Mouse (Mus musculus) lung, embryonic 16.5 days (tissue): ENCODE data around the gene Olfr275. TPM values are rescaled to one million over a fixed set of nuclear protein-coding genes. Genes with fewer than 3 reads are reported as not detected.
"Not testable (repeated sequence)": the region's sequence is repeated elsewhere in the genome, so short reads cannot be mapped to it uniquely, and the experiment has no call there.

Source experiments
- ATAC-seq: fragments of 200-750 bp; cut with Nextera tagmentation; 2 replicates; pipeline ENCODE4 v1.8.0; 2017; ENCODE audit warnings: low read depth, mild to moderate bottlenecking, moderate library complexity
- H3K27ac ChIP-seq: fragments of 300-500 bp; sonication (generic); 2 replicates; pipeline ENCODE4 v1.5.1; 2014; ENCODE audit warnings: mild to moderate bottlenecking, control low read depth, low read length
- H3K27me3 ChIP-seq: fragments of 300-500 bp; sonication (generic); 2 replicates; pipeline ENCODE4 v1.6.1; 2014; ENCODE audit warnings: low read depth, low read length, mixed read lengths; ENCODE audit not compliant: control insufficient read depth, insufficient read depth
- H3K36me3 ChIP-seq: fragments of 300-500 bp; sonication (generic); 2 replicates; pipeline ENCODE4 v1.6.1; 2014; ENCODE audit warnings: low read length; ENCODE audit not compliant: control insufficient read depth, insufficient read depth
- H3K4me1 ChIP-seq: fragments of 300-500 bp; sonication (generic); replicated peaks from 2 replicates; pipeline ENCODE4 v1.6.1; 2014; ENCODE audit warnings: low read length, mixed read lengths; ENCODE audit not compliant: control insufficient read depth, insufficient read depth
- H3K4me2 ChIP-seq: fragments of 300-500 bp; sonication (generic); 2 replicates; pipeline ENCODE4 v1.6.1; 2014; ENCODE audit warnings: low read depth, low read length, control low read depth
- H3K4me3 ChIP-seq: fragments of 300-500 bp; sonication (generic); 2 replicates; pipeline ENCODE4 v1.5.1; 2014; ENCODE audit warnings: mild to moderate bottlenecking, low read length, control low read depth
- H3K9ac ChIP-seq: fragments of 300-500 bp; sonication (generic); 2 replicates; pipeline ENCODE4 v1.6.1; 2014; ENCODE audit warnings: low read length, control low read depth
- H3K9me3 ChIP-seq: fragments of 300-500 bp; sonication (generic); 2 replicates; pipeline ENCODE4 v1.6.1; 2016; ENCODE audit warnings: low read length; ENCODE audit not compliant: control insufficient read depth
- WGBS: fragments of 180-500 bp; shearing (Covaris S2); extraction: QIAGEN DNeasy Blood & Tissue Kit; methylation state at CpG from one replicate; pipeline ENCODE4 v1.1.7; 2014; 5-methylcytosine and 5-hydroxymethylcytosine counted together
- polyA plus RNA-seq: library from polyadenylated mRNA; unstranded; fragments of >200 nt; fragmentation: Nextera tagmentation; extraction: Ambion mirVana; gene quantifications from 2 replicates; pipeline ENCODE4 v1.2.1, GENCODE M21; 2015

Gene Olfr275
- polyA plus RNA-seq, result not detected in 2 replicates

DNA sequence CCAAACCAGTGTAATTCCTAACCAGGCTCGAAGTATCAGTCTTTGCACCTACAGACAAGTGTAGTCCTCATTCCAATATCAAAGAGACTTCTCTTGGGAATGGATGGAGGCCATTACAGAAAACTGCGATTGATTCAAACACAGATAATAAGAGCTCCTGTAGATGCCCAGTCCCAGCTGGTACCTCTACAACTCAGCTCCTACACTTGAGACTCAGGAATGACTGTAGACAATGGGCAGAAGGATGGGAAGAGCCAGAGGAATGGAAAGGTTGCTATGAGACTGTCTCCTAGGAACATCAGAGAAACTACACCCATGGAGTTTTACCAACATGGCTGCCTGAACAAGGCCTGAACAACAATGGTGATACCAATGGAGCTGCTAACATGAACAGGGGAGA, at the start of gene Olfr275:
Olfr275 (plus strand) TSS at position 301 of the 400 bp plus-strand sequence.
- no peaks in the 10 kb centered on the region for H3K9me3 ChIP-seq
- no peaks in the 10 kb centered on the region for H3K36me3 ChIP-seq
- H3K4me2 ChIP-seq, result no peak within 1 kb of the TSS
- H3K9ac ChIP-seq, result no peak within 1 kb of the TSS
- no peak for ATAC-seq
- 81% methylated on average over 2 of the region's 2 CpGs for WGBS
- H3K27ac ChIP-seq, result no peak within 1 kb of the TSS
- no peaks in the 10 kb centered on the region for H3K4me1 ChIP-seq
- H3K4me3 ChIP-seq, result no peak within 1 kb of the TSS
- no peaks in the 10 kb centered on the region for H3K27me3 ChIP-seq

DNA sequence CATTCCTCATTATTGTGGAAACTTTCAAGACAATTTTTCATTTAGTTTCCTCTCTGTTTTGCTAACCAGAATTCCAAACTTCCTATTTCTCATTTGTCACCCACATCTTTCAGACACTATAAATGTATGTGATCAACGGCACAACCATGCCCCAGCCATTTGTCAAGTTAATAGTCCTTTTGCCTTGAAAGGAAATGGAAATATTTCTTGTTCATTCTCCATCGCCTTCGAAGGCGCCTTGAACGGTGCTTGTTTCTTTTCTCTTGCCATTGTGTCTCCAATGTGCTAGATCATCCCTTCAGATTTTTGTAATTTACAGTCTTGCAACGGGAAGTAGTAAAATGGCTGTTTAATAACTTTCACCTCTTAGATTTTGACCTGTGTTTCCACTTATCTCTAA, 48.8 kb upstream of the Olfr275 start:
- no peaks in the 10 kb centered on the region for H3K4me1 ChIP-seq
- no peak for ATAC-seq
- H3K4me3 ChIP-seq, result no peak overlapping the region
- 67% methylated on average over 6 of the region's 6 CpGs for WGBS
- no peaks in the 10 kb centered on the region for H3K36me3 ChIP-seq
- no peak overlapping the region for H3K9ac ChIP-seq
- H3K9me3 ChIP-seq, result no peaks in the 10 kb centered on the region
- no peak overlapping the region for H3K27ac ChIP-seq
- no peak overlapping the region for H3K4me2 ChIP-seq
- H3K27me3 ChIP-seq, result no peaks in the 10 kb centered on the region

DNA sequence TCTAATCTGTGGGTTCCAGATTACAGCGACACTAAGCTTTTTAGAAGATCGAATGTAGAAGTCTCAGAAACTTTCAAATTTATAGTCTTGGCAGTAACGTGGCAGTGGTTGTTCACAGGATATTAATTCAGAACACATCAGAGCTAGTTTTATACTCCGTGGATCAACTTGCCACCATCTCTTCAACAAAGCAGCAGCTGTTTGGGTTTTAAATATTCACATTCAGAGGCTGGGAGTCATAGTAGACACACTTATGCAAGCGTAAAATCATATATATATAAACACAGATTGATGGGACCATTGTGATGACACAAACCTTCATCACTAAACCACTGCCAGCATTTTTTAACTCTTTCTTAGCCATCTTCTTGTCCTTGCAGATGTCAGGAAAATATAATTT, 42.2 kb upstream of the Olfr275 start:
- Histone ChIP-seq H3K27me3 (no peaks in the 10 kb centered on the region), H3K27ac (no peak overlapping the region), H3K9ac (no peak overlapping the region), H3K36me3 (no peaks in the 10 kb centered on the region), H3K4me2 (no peak overlapping the region), H3K9me3 (no peaks in the 10 kb centered on the region), H3K4me1 (no peaks in the 10 kb centered on the region), H3K4me3 (no peak overlapping the region)
- ATAC-seq, result no peak
- WGBS, result 50% methylated on average over 5 of the region's 5 CpGs

DNA sequence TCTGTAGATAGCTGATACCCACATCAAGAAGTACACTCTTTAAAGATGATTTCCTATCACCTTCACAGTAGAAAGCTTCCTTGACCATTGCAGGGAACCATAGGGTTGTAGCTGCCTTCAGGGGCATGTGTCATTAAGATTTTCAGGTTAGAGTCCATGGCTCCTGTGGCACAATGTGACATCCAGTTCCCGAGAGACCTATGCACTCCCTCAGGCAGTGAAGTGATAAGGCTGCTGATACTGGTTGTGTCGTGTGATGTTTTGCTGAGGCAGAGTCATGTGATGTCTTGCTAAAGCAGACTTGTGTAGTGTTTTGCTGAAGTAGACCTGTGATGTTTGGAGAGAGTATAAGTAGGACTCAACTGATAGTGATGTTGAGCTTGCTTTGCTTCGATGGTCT, 14.4 kb upstream of the Olfr275 start:
- H3K4me1 ChIP-seq, result no peaks in the 10 kb centered on the region
- no peaks in the 10 kb centered on the region for H3K27me3 ChIP-seq
- no peaks in the 10 kb centered on the region for H3K9me3 ChIP-seq
- 65% methylated on average over 3 of the region's 3 CpGs for WGBS
- no peak overlapping the region for H3K9ac ChIP-seq
- no peak overlapping the region for H3K27ac ChIP-seq
- no peak for ATAC-seq
- no peak overlapping the region for H3K4me2 ChIP-seq
- H3K36me3 ChIP-seq, result no peaks in the 10 kb centered on the region
- no peak overlapping the region for H3K4me3 ChIP-seq

DNA sequence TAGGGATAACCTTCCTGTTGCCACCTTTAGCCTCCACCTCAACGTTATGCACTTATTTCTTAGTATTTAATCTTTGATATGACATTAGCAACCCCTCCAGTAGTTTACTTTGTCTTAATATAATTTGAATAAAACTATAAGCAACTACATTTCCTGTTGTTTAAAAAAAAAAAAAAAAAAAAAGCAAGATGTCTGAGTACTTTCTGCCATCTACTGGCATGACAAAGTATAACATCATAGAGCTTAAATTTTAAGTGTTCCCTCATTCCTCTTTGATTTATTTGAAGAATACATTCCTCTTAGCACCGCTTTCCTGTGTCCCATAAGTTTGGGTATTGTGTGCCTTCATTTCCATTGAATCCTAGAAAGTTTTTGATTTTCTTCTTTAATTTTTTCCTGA, 2.5 kb upstream of the Olfr275 start:
- WGBS, result 23% methylated on average over 2 of the region's 2 CpGs
- no peak overlapping the region for H3K4me2 ChIP-seq
- H3K9ac ChIP-seq, result no peak overlapping the region
- ATAC-seq, result no peak
- H3K9me3 ChIP-seq, result no peaks in the 10 kb centered on the region
- no peaks in the 10 kb centered on the region for H3K4me1 ChIP-seq
- H3K27ac ChIP-seq, result no peak overlapping the region
- no peaks in the 10 kb centered on the region for H3K27me3 ChIP-seq
- H3K4me3 ChIP-seq, result no peak overlapping the region
- no peaks in the 10 kb centered on the region for H3K36me3 ChIP-seq

DNA sequence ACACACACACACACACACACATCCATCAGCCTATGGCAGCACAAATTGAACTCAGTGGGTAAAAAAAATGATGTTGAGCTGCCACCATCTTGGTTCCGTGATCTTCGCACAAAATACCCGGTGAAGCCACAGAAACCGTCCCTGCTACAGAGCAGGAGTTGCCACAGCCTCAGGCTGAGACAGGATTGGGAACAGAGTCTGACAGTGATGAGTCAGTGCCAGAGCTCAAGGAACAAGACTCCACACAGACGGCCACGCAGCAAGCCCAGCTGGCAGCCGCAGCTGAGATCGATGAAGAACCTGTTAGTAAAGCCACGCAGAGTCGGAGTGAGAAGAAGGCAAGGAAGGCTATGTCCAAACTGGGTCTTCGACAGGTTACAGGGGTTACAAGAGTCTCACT, 7.0 kb downstream of the Olfr275 start:
- Histone ChIP-seq H3K27me3 (no peaks in the 10 kb centered on the region), H3K36me3 (no peaks in the 10 kb centered on the region), H3K9ac (no peak overlapping the region), H3K4me2 (no peak overlapping the region), H3K27ac (no peak overlapping the region), H3K4me1 (no peaks in the 10 kb centered on the region), H3K4me3 (no peak overlapping the region), H3K9me3 (no peaks in the 10 kb centered on the region)
- WGBS, result 93% methylated on average over 11 of the region's 11 CpGs
- ATAC-seq, result no peak

DNA sequence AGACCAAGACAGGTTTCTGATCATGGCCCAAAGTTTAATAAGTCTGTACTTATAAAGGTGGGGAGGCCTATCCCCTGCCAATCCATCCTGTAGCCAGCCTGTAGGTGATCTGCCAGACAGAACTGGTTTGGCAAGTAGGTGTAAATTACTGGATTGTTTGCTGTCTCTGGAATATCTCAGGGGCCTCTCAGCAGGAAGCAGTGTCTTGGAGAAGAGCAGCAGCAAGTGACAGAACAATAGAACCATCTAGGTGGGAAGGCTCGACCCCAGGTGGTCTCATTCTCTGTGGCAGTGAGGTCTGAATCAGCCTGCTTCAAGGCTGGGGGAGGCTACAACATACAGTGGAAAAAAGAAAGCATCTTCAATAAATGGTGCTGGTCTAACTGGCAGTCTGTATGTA, 31.0 kb downstream of the Olfr275 start:
- WGBS, result 22% methylated on average over 1 of the region's 1 CpGs
- H3K4me3 ChIP-seq, result not testable (repeated sequence)

DNA sequence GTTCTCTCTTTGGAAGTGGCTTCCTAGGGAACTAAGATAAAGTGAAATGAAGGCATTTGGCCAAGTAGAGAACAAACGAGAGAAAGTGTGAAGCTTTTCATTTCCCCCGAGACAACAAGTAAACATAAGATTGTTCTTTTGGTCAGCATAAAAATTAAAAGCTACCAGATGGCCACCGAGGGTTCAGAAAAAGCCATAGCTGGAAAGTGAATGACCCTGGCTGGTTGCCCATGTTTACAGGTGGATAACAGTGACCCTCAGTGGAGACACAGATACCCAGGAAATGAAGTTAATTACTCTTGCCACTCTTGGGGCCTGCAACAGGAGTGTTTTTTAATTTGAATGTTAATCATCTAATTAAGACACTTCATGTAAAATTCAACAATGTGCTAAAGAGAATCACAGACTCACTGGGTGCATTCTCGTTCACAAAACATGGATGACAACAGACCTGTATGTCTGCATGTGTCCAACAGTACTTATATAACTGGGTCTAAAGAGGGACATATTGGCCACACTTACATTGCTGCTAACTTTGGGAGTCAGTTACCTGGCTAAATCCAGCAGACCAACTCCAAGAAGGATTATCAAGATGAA, 34.7 kb downstream of the Olfr275 start:
- WGBS, result 48% methylated on average over 4 of the region's 4 CpGs
- H3K36me3 ChIP-seq, result no peaks in the 10 kb centered on the region
- H3K9ac ChIP-seq, result no peak overlapping the region
- H3K4me1 ChIP-seq, result no peaks in the 10 kb centered on the region
- H3K27ac ChIP-seq, result no peak overlapping the region
- H3K9me3 ChIP-seq, result no peaks in the 10 kb centered on the region
- H3K4me3 ChIP-seq, result no peak overlapping the region
- no peak overlapping the region for H3K4me2 ChIP-seq
- H3K27me3 ChIP-seq, result no peaks in the 10 kb centered on the region
- no peak for ATAC-seq

More for the DNA sequence above, 31.0 kb downstream of the Olfr275 start:
- H3K4me1 ChIP-seq, H3K27me3 ChIP-seq, H3K9ac ChIP-seq, H3K9me3 ChIP-seq, H3K4me2 ChIP-seq, H3K27ac ChIP-seq, H3K36me3 ChIP-seq, ATAC-seq: not testable (repeated sequence)

DNA sequence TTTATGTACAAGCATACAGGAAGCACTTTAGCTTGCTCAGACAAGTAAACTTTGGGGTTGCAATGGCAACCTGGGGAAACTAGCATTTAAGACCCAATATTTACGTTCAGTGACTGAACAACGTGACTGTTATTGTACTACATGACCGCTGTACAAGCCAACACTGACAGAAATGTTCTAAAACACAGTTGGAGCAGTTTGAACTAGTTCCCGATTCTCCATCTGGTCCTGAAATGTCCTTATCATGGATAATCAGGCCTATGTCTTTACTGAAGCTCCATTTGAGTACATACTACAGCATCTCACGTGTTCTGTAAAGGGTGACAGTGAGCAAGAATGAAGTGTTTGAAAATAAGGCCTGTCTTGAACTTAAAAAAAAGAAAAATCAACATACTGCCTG, 35.3 kb downstream of the Olfr275 start:
- ATAC-seq, result no peak
- WGBS, result 78% methylated on average over 5 of the region's 5 CpGs
- H3K27ac ChIP-seq, result no peak overlapping the region
- H3K4me3 ChIP-seq, result no peak overlapping the region
- H3K36me3 ChIP-seq, result no peaks in the 10 kb centered on the region
- H3K27me3 ChIP-seq, result no peaks in the 10 kb centered on the region
- no peak overlapping the region for H3K4me2 ChIP-seq
- H3K4me1 ChIP-seq, result no peaks in the 10 kb centered on the region
- no peak overlapping the region for H3K9ac ChIP-seq
- no peaks in the 10 kb centered on the region for H3K9me3 ChIP-seq

DNA sequence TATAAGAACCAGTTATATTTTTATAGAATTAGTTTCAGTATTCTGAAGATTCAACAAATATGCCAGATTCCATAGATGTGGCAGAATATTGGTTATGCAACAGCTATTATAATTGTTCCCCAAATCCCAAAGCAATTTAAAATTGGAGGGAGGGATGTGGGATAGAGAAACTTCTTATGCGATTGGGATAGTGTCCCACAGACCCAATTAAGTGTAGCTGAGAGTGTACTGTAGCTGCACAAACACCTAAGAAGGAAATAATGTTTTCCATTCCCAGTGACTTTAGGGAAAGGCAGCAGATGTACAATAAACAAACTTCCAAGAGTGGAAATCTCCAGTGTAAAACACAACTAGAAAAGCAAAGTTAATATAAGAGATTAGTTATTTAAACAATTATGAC, 44.7 kb downstream of the Olfr275 start, which contains the start of gene Olfr273:
Olfr273 (minus strand) TSS at position 101 of the 400 bp plus-strand sequence.
- whole genome bisulfite sequencing, result 77% methylated on average over 1 of the region's 1 CpGs
- Histone ChIP-seq H3K4me1 (no peaks in the 10 kb centered on the region), H3K9ac (no peak within 1 kb of the TSS), H3K4me2 (no peak within 1 kb of the TSS), H3K36me3 (no peaks in the 10 kb centered on the region), H3K9me3 (no peaks in the 10 kb centered on the region), H3K4me3 (no peak within 1 kb of the TSS), H3K27ac (no peak within 1 kb of the TSS), H3K27me3 (no peaks in the 10 kb centered on the region)
- ATAC-seq, result no peak
